Mouse (Mus musculus) C2C12 (cell line): ENCODE results near the gene Spsb4. TPM values are rescaled to one million over a fixed set of nuclear protein-coding genes. Genes with fewer than 3 reads are reported as not detected.

Source experiments
- H3K27me3 ChIP-seq: one replicate; pipeline ENCODE4 v1.6.1; 2011; ENCODE audit not compliant: control insufficient read depth, insufficient read depth, insufficient read length
- H3K36me3 ChIP-seq: one replicate; pipeline ENCODE4 v1.6.1; 2011; ENCODE audit not compliant: control insufficient read depth, insufficient read depth
- H3K4me3 ChIP-seq: one replicate; pipeline ENCODE4 v1.5.1; 2011; ENCODE audit warnings: mild to moderate bottlenecking, control low read depth; ENCODE audit not compliant: poor library complexity, insufficient read depth, severe bottlenecking
- H3K79me2 ChIP-seq: one replicate; pipeline ENCODE4 v1.6.1; 2011; ENCODE audit not compliant: control insufficient read depth, insufficient read depth
- H3K79me3 ChIP-seq: one replicate; pipeline ENCODE4 v1.6.1; 2011; ENCODE audit warnings: low read depth, control low read depth
- H3ac ChIP-seq: one replicate; pipeline ENCODE3; 2011; ENCODE audit warnings: low read depth; ENCODE audit not compliant: control insufficient read depth, insufficient read length
- CEBPB ChIP-seq: IDR thresholded peaks from one replicate; pipeline ENCODE4 v1.6.1; 2011; ENCODE audit warnings: low read depth, mild to moderate bottlenecking, control low read depth, moderate library complexity
- CTCF ChIP-seq: IDR thresholded peaks from one replicate; pipeline ENCODE4 v1.5.1; 2011; ENCODE audit not compliant: control insufficient read depth, insufficient read depth, insufficient read length
- FOSL1 ChIP-seq: IDR thresholded peaks from one replicate; pipeline ENCODE4 v1.8.0; 2011; ENCODE audit warnings: mild to moderate bottlenecking, low read length; ENCODE audit not compliant: poor library complexity, insufficient read depth, severe bottlenecking
- MAX ChIP-seq: IDR thresholded peaks from one replicate; pipeline ENCODE4 v1.6.1; 2011; ENCODE audit warnings: mild to moderate bottlenecking, control low read depth
- MYOD1 ChIP-seq: IDR thresholded peaks from one replicate; pipeline ENCODE4 v1.6.1; 2011; ENCODE audit warnings: low read depth; ENCODE audit not compliant: control insufficient read depth, insufficient read length
- MYOG ChIP-seq: IDR thresholded peaks from one replicate; pipeline ENCODE4 v1.6.1; 2011; ENCODE audit not compliant: control insufficient read depth, insufficient read length; ENCODE audit errors: extremely low read depth
- USF1 ChIP-seq: IDR thresholded peaks from one replicate; pipeline ENCODE4 v1.6.1; 2011; ENCODE audit warnings: low read depth, mild to moderate bottlenecking, control low read depth, moderate library complexity
- polyA plus RNA-seq: library from polyadenylated mRNA; unstranded; fragments of >200 nt; fragmentation: generic; extraction: Trizol; gene quantifications from one replicate; pipeline ENCODE4 v1.2.1, GENCODE M21; 2012; ENCODE audit warnings: missing spikeins

The Spsb4 gene
- polyA plus RNA-seq, 1 experiment = 1.6 TPM

DNA sequence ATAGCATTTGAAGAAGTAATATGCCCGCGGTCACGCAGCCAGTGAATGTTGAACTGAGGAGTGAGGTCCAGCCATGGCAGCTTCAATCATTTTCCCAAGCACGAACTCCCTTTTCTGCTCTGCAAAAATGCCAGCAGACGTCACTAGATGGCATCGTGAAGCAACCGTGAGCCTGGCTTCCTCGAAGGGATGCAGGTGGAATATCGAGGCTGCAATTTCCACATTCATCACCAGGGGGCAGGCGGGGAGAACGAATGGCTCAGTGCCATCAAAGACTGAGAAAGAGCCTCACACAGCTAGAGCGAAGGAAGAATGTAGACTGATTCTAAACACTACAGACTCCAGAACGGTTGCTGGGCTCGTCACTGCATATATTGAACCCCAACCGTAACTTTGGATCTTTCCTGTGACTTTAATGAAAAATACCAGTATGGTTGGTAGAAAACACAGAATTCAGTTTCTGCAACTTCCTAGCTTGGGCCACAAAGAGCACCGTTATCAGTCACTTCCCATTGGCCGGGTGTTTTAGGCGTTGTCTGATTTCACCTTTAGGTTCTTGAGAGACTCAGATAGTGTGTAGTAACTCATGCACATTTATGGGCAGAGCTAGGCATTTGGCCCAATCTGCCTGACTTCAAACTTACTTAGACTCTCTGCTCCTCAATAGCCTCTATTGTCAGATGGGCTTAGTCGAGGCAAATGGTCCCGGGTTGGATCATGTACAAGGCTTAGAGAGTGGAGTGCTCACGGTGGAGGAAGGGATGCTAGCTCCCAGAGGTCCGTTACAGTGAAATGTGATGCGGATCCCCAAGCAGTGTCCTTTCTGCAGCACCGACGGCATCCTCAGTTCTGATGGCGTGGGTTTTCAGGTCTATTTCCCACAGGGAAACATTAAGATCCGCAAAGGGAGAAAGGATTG, 101.8 kb downstream of the Spsb4 start:
- no peak overlapping the region for H3K4me3 ChIP-seq
- no peak for TF ChIP-seq MYOG
- no peak for TF ChIP-seq USF1
- TF ChIP-seq MYOD1 = no peak
- peak; percentile 90 for TF ChIP-seq CTCF
- TF ChIP-seq CEBPB = no peak
- no peak for TF ChIP-seq MAX
- peaks cover 8% of the 10 kb centered on the region for H3K27me3 ChIP-seq
- H3ac ChIP-seq = no peak overlapping the region
- H3K36me3 ChIP-seq = no peaks in the 10 kb centered on the region
- H3K79me2 ChIP-seq = no peaks in the 10 kb centered on the region
- no peaks in the 10 kb centered on the region for H3K79me3 ChIP-seq

DNA sequence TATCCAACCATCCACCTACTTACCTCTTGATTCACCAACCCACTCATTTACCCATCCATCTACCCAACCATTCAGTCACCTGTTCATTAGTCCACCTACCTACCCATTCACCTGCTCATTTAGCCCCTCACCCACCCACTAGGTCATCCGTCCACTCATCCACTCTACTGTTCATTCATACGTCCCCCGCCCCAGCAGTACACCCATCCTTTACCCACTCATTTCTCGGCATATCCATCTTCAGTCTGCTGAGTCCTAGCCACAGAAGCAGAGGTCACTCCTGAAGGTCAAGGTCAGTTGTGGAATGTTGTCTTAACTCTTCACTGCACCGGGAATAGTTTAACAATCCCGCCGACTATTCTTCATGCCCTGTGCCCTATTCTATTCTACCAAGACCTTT, 102.6 kb downstream of the Spsb4 start:
- no peaks in the 10 kb centered on the region for H3K79me3 ChIP-seq
- no peaks in the 10 kb centered on the region for H3K36me3 ChIP-seq
- H3ac ChIP-seq = no peak overlapping the region
- TF ChIP-seq USF1 = no peak
- TF ChIP-seq MYOD1 = no peak
- TF ChIP-seq MYOG = no peak
- peaks cover under 1% of the 10 kb centered on the region for H3K27me3 ChIP-seq
- no peaks in the 10 kb centered on the region for H3K79me2 ChIP-seq
- no peak overlapping the region for H3K4me3 ChIP-seq

GRCm38 (mm10) chr9:96914851-96915250, 103.8 kb downstream of the Spsb4 start:
- no peaks in the 10 kb centered on the region for H3K79me2 ChIP-seq
- no peaks in the 10 kb centered on the region for H3K79me3 ChIP-seq
- TF ChIP-seq USF1 = no peak
- TF ChIP-seq FOSL1 = no peak
- no peak for TF ChIP-seq CTCF
- TF ChIP-seq MYOG = no peak
- TF ChIP-seq MYOD1 = no peak
- no peak for TF ChIP-seq CEBPB
- no peak for TF ChIP-seq MAX
- no peaks in the 10 kb centered on the region for H3K36me3 ChIP-seq
- H3K4me3 ChIP-seq = no peak overlapping the region
- H3K27me3 ChIP-seq = peaks cover 8% of the 10 kb centered on the region
- H3ac ChIP-seq = no peak overlapping the region

- H3K79me3 ChIP-seq = no peaks in the 10 kb centered on the region
- H3K27me3 ChIP-seq = peaks cover 16% of the 10 kb centered on the region
- H3K36me3 ChIP-seq = no peaks in the 10 kb centered on the region
- no peaks in the 10 kb centered on the region for H3K79me2 ChIP-seq
- TF ChIP-seq MYOD1 = no peak
- TF ChIP-seq MYOG = no peak
- TF ChIP-seq USF1 = no peak
- TF ChIP-seq CEBPB = no peak
- TF ChIP-seq MAX = no peak
- no peak for TF ChIP-seq FOSL1
- H3K4me3 ChIP-seq = no peak overlapping the region
- H3ac ChIP-seq = no peak overlapping the region
Measured at GRCm38 (mm10) chr9:96914005-96914404, 104.6 kb downstream of the Spsb4 start.

DNA sequence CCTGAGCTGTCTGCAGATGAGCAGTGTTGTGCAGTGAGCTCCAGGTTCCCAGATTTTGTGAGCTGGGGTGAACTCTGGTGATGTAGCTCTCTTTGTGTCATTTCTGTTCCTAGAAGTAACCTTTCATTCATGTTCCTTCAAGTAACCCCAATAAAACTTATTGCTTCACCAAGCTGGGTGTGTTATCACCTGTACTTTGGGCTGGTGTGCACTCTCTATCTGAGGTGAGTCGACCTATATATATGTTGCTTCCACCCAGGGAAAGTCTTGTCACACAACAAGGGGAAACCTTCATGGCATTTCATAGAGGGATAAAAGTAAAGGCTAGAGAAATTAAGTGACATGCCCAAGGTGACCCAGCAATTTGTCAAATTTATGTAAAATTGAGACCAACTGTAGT, 109.1 kb downstream of the Spsb4 start:
- H3K36me3 ChIP-seq = no peaks in the 10 kb centered on the region
- no peaks in the 10 kb centered on the region for H3K79me2 ChIP-seq
- H3K79me3 ChIP-seq = no peaks in the 10 kb centered on the region
- TF ChIP-seq CTCF = no peak
- no peak for TF ChIP-seq USF1
- TF ChIP-seq MAX = no peak
- TF ChIP-seq FOSL1 = no peak
- no peak for TF ChIP-seq MYOG
- no peak for TF ChIP-seq MYOD1
- TF ChIP-seq CEBPB = no peak
- H3K4me3 ChIP-seq = no peak overlapping the region
- peaks cover 28% of the 10 kb centered on the region for H3K27me3 ChIP-seq
- H3ac ChIP-seq = no peak overlapping the region
